Mouse (Mus musculus) cerebellum, postnatal 14 days (tissue): Measurements from ENCODE around the gene Ankib1.

ENCODE experiments used
- DNase-seq, 2 experiments: peaks; one replicate each; pipeline ENCODE4 v3.0.0; 2021; ENCODE audit warnings: mixed read lengths in 2 of 2

Ankib1 gene

GRCm38 (mm10) chr5:3646539-3646938, 156.2 kb downstream of the Ankib1 start:
- no peak for DNase-seq

DNA sequence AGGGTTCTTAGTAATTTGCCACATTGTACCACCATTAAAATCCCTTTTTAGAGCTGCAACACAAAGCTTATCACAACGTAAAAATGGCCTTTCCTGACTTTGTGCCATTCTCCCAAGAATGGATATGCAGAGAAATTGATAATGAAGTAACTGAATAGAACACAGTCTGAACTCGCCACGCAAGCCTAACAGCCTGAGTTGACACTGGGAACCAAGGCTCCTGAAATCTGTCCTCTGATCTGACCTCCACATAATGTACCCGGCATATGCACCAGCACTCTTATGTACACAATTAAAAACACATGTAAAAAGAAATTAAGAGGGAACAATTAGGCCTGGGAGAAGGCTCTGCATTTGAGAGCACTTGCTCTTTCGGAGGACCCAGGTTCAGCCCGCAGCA, 157.4 kb downstream of the Ankib1 start:
- no peak for DNase-seq

GRCm38 (mm10) chr5:3644621-3645020, 158.1 kb downstream of the Ankib1 start:
- no peak for DNase-seq
